Mouse (Mus musculus) embryonic facial prominence, embryonic 14.5 days (tissue): Measurements from ENCODE around the gene Nbea. TPM values are rescaled to one million over a fixed set of nuclear protein-coding genes. Genes with fewer than 3 reads are reported as not detected.
A peak's percentile ranks its signal among the peaks of the same experiment; 100 is the strongest.
"Not testable (repeated sequence)": the region's sequence is repeated elsewhere in the genome, so short reads cannot be mapped to it uniquely, and the experiment has no call there.

Experiments used
- ATAC-seq: fragments of 200-750 bp; cut with Nextera tagmentation; 2 replicates; pipeline ENCODE4 v1.8.0; 2017; ENCODE audit warnings: low read depth, moderate number of reproducible peaks, moderate TSS enrichment
- DNase-seq: peaks from one replicate; pipeline ENCODE4 v3.0.0-alpha.2; 2015; ENCODE audit warnings: low spot score
- H3K27ac ChIP-seq: fragments of 300-500 bp; sonication (generic); replicated peaks from 2 replicates; pipeline ENCODE4 v1.5.1; 2014; ENCODE audit warnings: low read depth, mild to moderate bottlenecking, low read length, moderate library complexity
- H3K27me3 ChIP-seq: fragments of 300-500 bp; sonication (generic); replicated peaks from 2 replicates; pipeline ENCODE4 v1.6.1; 2014; ENCODE audit warnings: low read length; ENCODE audit not compliant: control insufficient read depth, insufficient read depth
- H3K36me3 ChIP-seq: fragments of 300-500 bp; sonication (generic); 2 replicates; pipeline ENCODE4 v1.6.1; 2014; ENCODE audit warnings: low read length, mixed read lengths; ENCODE audit not compliant: control insufficient read depth, insufficient read depth
- H3K4me1 ChIP-seq: fragments of 300-500 bp; sonication (generic); 2 replicates; pipeline ENCODE4 v1.6.1; 2014; ENCODE audit warnings: antibody characterized with exemption, low read length; ENCODE audit not compliant: control insufficient read depth, insufficient read depth
- H3K4me2 ChIP-seq: fragments of 300-500 bp; sonication (generic); 2 replicates; pipeline ENCODE4 v1.6.1; 2014; ENCODE audit warnings: low read depth, mild to moderate bottlenecking, low read length, moderate library complexity, mixed read lengths
- H3K4me3 ChIP-seq: fragments of 300-500 bp; sonication (generic); 2 replicates; pipeline ENCODE4 v1.5.1; 2014; ENCODE audit warnings: low read depth, mild to moderate bottlenecking, low read length
- H3K9ac ChIP-seq: fragments of 300-500 bp; sonication (generic); 2 replicates; pipeline ENCODE4 v1.6.1; 2014; ENCODE audit warnings: low read depth, mild to moderate bottlenecking, low read length, moderate library complexity, mixed read lengths
- H3K9me3 ChIP-seq: fragments of 300-500 bp; sonication (generic); 2 replicates; pipeline ENCODE4 v1.6.1; 2016; ENCODE audit warnings: low read length; ENCODE audit not compliant: control insufficient read depth
- WGBS: fragments of 180-500 bp; shearing (Covaris S2); extraction: QIAGEN DNeasy Blood & Tissue Kit; methylation state at CpG from one replicate; pipeline ENCODE4 v1.1.7; 2014; 5-methylcytosine and 5-hydroxymethylcytosine counted together
- polyA plus RNA-seq: library from polyadenylated mRNA; unstranded; fragments of >200 nt; fragmentation: Nextera tagmentation; extraction: Ambion mirVana; gene quantifications from 2 replicates; pipeline ENCODE4 v1.2.1, GENCODE M21; 2014

The Nbea gene
- polyA plus RNA-seq, 1 experiment from 2014 or later: 17.9 TPM

GRCm38 (mm10) chr3:55637660-55638059, 545.8 kb downstream of the Nbea start:
- ATAC-seq: no peak
- WGBS: 80% methylated on average over 7 of the region's 7 CpGs
- Histone ChIP-seq H3K4me2 (no peak overlapping the region), H3K27ac (no peak overlapping the region), H3K36me3 (peaks cover 17% of the 10 kb centered on the region; the same call in 1 of the 2 replicates), H3K4me3 (no peak overlapping the region), H3K4me1 (no peaks in the 10 kb centered on the region), H3K27me3 (no peaks in the 10 kb centered on the region), H3K9me3 (no peaks in the 10 kb centered on the region), H3K9ac (no peak overlapping the region)
- no peak for DNase-seq

DNA sequence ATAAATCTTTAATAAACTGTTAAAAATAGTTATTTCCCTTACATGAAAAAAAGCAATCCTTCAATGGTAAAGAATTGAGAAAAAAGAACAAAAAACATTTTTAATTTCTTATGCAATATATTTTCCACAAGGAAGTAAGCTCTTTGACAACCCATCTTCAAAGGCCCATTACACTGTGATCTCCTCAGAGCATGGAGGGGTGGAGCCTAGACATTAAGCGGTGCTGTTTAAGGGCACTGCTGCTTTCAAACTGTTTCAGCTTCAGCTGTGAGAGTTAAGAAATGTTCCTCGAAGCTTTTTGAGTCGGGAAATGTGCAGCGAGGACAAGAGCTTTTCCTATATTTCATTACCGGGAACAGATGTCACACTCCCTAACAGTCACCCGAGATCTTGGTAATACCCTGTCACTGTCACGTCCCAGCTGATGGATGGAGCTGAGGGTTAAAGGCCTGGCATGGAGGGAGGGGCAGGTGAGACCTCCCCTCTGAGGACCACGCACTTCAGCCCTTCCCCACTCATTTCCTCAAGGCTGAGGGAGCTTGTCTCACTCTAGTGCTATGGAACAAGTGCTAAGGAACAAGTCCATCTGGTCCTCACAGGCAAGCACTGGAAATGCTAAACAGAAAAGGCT, 547.8 kb downstream of the Nbea start:
- ATAC-seq: no peak
- Histone ChIP-seq H3K4me3 (no peak overlapping the region), H3K4me1 (no peaks in the 10 kb centered on the region), H3K27me3 (no peaks in the 10 kb centered on the region), H3K4me2 (no peak overlapping the region), H3K9me3 (no peaks in the 10 kb centered on the region), H3K36me3 (peaks cover 16% of the 10 kb centered on the region; the same call in 1 of the 2 replicates), H3K27ac (no peak overlapping the region), H3K9ac (no peak overlapping the region)
- WGBS: 41% methylated on average over 8 of the region's 8 CpGs
- DNase-seq: no peak

- peaks cover 43% of the 10 kb centered on the region for H3K36me3 ChIP-seq
- WGBS: 89% methylated on average over 4 of the region's 4 CpGs
Measured at GRCm38 (mm10) chr3:55627054-55627453, 556.4 kb downstream of the Nbea start.

GRCm38 (mm10) chr3:55621958-55622357, 561.5 kb downstream of the Nbea start:
- not testable (repeated sequence) for H3K27me3 ChIP-seq, H3K4me2 ChIP-seq, H3K27ac ChIP-seq, H3K9me3 ChIP-seq, H3K36me3 ChIP-seq, DNase-seq, H3K9ac ChIP-seq, H3K4me3 ChIP-seq, H3K4me1 ChIP-seq, ATAC-seq
- 94% methylated on average over 3 of the region's 3 CpGs for WGBS

More at GRCm38 (mm10) chr3:55627054-55627453, 556.4 kb downstream of the Nbea start:
- Histone ChIP-seq H3K4me1 (no peaks in the 10 kb centered on the region), H3K9me3 (no peaks in the 10 kb centered on the region), H3K27me3 (no peaks in the 10 kb centered on the region), H3K27ac (no peak overlapping the region), H3K4me3 (no peak overlapping the region), H3K9ac (no peak overlapping the region), H3K4me2 (no peak overlapping the region)
- ATAC-seq (no peak), DNase-seq (no peak)

GRCm38 (mm10) chr3:55618396-55618795, 565.1 kb downstream of the Nbea start:
- Histone ChIP-seq H3K9ac (no peak overlapping the region), H3K4me2 (no peak overlapping the region), H3K27ac (no peak overlapping the region), H3K4me3 (no peak overlapping the region), H3K4me1 (no peaks in the 10 kb centered on the region), H3K36me3 (no peaks in the 10 kb centered on the region), H3K27me3 (no peaks in the 10 kb centered on the region), H3K9me3 (no peaks in the 10 kb centered on the region)
- no peak for DNase-seq
- ATAC-seq: no peak
- WGBS: 83% methylated on average over 3 of the region's 3 CpGs

- H3K9ac ChIP-seq: no peak overlapping the region
- peak; percentile 91 for DNase-seq
Measured at GRCm38 (mm10) chr3:55612459-55613115, 570.9 kb downstream of the Nbea start.

GRCm38 (mm10) chr3:55612023-55612422, 571.5 kb downstream of the Nbea start:
- DNase-seq: no peak
- Histone ChIP-seq H3K4me2 (peak overlapping the region; percentile 35; the same call in 1 of the 2 replicates), H3K4me3 (no peak overlapping the region), H3K36me3 (no peaks in the 10 kb centered on the region), H3K27me3 (no peaks in the 10 kb centered on the region), H3K4me1 (peaks cover 4% of the 10 kb centered on the region), H3K9me3 (no peaks in the 10 kb centered on the region), H3K27ac (peak overlapping the region; percentile 80), H3K9ac (no peak overlapping the region)
- WGBS: 31% methylated on average over 5 of the region's 5 CpGs
- no peak for ATAC-seq

More at GRCm38 (mm10) chr3:55612459-55613115, 570.9 kb downstream of the Nbea start:
- Histone ChIP-seq H3K27me3 (no peaks in the 10 kb centered on the region), H3K9me3 (no peaks in the 10 kb centered on the region), H3K4me3 (no peak overlapping the region), H3K4me1 (peaks cover 4% of the 10 kb centered on the region), H3K27ac (peak overlapping the region; percentile 80), H3K4me2 (peak overlapping the region; percentile 35), H3K36me3 (no peaks in the 10 kb centered on the region)
- WGBS: 10% methylated on average over 5 of the region's 5 CpGs
- peak; percentile 91 for ATAC-seq

DNA sequence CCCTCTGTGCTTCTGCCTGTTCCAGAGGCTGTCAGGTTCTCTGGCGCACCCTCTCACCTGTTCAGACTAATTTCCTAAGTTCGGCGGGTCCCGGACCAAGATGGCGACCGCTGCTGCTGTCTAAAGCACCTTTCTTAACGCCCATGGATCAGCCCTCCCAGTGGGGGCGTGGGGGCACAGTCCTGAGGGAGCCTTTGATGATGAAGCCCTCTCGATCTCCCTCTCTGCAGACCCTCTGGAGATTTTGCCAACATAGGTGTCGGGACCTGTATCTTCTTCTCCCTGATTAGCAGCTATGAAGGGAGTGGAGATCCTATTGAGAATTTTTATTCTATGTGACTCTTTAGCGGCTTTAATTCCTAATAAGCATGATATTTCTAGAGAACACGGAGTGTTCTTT, 573.3 kb downstream of the Nbea start:
- whole genome bisulfite sequencing: 91% methylated on average over 11 of the region's 12 CpGs
- no peak for ATAC-seq

More for the DNA sequence above, 573.3 kb downstream of the Nbea start:
- Histone ChIP-seq H3K4me1 (peaks cover 4% of the 10 kb centered on the region), H3K4me3 (no peak overlapping the region), H3K36me3 (no peaks in the 10 kb centered on the region), H3K9ac (no peak overlapping the region), H3K4me2 (no peak overlapping the region), H3K9me3 (no peaks in the 10 kb centered on the region), H3K27me3 (no peaks in the 10 kb centered on the region), H3K27ac (no peak overlapping the region)
- no peak for DNase-seq
